Mouse (Mus musculus) kidney, adult 8-10 months (tissue): Measurements from ENCODE around the gene Gstp1.
A peak's percentile ranks its signal among the peaks of the same experiment; 100 is the strongest.
"Not testable (repeated sequence)": the region's sequence is repeated elsewhere in the genome, so short reads cannot be mapped to it uniquely, and the experiment has no call there.

Experiments
- DNase-seq, 2 experiments: peaks; one replicate each; pipeline ENCODE4 v3.0.0; 2022

The Gstp1 gene

DNA sequence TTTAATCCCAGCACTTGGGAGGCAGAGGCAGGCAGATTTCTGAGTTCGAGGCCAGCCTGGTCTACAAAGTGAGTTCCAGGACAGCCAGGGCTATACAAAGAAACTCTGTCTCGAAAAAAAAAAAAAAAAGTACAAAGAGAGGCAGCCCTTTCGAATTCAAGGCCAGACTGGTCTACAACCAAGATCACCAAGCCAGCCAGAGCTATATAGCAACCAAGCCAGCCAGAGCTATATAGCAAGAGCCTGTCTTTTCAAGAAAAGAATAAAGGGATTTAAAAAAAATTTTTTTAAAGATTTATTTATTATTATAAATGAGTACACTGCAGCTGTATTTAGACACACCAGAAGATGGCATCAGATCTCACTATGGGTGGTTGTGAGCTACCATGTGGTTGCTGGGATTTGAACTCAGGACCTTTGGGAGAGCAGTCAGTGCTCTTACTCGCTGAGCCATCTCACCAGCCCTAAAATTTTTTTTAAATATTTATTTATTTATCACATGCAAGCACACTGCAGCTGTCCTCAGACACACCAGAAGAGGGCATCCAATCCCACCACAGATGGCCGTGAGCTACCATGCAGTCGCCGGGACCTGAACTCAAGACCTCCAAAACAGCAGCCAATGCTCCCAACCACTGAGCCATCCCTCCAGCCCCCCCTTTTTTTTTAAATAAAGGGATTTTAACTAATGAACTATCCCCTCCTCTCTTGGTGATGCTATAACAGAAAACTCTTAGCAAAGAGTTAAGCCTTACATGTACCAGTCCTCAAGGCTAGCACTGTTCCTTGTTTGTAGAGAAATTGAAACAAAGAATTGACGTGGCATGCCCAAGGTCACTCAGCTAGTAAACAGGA, 22.5 kb upstream of the Gstp1 start:
- DNase-seq = not testable (repeated sequence)

GRCm38 (mm10) chr19:4059069-4059740, 21.4 kb upstream of the Gstp1 start, which contains the start of gene Gstp3:
Gene Gstp3, minus strand, starts transcription at chr19:4059569.
- DNase-seq = no peak

DNA sequence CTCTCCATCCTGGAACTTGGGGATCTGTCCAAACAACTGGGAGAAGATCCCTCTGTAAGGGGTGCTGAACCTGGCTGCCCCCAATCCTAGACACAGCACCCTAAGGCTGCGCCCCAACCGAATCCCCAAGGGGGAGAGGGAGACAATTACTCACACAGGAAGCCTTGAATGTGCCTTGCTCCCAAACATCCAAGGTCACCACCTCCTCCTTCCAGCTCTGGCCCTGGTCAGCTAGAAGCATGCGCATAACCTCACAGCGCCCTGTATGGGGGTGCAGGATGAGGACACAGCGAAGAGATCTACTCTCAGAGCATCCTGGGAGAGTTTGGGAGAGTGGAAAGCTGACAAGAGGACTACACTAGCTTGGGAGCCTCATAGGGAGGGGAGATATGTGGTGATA, 20.8 kb upstream of the Gstp1 start:
- DNase-seq = no peak

- DNase-seq = no peak
Measured at GRCm38 (mm10) chr19:4057962-4058361, 20.2 kb upstream of the Gstp1 start.

DNA sequence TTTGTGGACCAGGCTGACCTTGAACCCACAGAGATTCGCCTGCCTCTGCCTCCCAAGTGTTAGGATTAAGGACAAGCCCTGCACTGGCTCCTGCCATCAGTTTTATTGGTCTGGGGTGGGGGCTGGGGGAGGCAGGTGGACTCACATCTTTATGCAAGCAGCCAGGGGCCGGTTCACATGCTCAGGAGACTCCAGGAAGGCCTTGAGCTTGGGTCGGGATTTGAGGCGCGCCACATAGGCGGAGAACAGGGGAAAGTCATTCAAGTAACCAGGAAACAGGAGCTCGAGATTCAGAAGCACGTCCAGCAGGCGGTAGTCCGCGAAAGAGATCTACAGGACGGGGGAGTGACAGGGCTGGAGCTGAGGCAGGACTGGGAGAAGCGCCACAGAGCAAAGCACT, 19.6 kb upstream of the Gstp1 start:
- DNase-seq = no peak

DNA sequence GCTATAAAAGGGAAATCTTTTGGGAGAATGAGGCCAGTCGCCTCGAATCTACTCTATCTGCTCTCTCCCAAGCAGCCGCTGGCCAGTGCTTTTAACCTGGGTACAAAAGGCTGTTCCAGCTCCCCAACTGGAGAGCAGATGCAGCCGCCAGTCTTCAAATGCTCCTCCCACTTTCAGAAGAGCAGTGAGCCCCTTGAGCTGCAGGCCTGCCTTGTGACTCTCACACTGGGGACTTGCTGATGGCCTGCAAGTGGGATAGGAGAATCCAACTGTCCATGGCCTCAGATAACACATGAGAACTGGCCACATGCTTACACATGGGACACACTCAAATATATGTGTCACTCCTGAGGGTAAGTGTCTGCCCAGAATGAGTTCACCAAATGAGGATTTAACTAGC, 18.9 kb upstream of the Gstp1 start:
- no peak for DNase-seq

DNA sequence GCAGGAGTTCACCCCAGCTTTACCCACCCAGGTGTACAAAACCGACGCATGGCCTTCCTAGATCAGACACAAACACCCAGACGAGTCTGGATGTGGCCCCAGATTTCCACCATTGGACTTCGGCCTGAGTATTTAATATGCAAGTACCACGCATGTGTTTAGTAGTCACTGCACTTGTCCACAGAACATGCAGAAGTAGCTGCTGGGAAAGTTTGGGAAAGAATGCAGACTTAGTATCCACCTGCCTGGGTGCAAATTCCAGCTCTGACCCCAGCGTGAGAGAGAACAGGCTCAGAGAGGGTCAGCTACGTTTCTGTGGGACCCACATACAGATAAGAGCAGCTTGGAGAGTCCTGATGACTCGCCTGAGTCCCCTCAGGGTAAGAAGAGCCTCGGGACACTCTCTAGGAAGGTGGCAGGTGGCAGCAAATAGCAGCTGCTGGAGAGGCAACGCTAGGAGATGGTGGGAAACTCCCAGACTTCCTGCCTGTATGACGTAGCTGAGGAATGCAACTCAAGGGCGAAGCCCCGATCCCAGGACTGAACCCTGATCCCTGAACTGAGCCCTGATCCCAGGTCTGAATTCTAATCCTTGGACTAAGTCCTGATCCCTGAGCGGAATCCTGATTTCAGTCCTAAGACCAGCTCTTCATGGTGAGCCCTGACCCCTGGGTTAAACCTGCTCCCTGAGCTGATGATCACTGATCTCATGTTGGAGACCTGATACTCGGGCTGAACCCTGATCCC, 18.3 kb upstream of the Gstp1 start:
- peak; percentile 61 to 63 for DNase-seq

GRCm38 (mm10) chr19:4055216-4055946, 17.6 kb upstream of the Gstp1 start:
- DNase-seq = peak; percentile 75 to 84

DNA sequence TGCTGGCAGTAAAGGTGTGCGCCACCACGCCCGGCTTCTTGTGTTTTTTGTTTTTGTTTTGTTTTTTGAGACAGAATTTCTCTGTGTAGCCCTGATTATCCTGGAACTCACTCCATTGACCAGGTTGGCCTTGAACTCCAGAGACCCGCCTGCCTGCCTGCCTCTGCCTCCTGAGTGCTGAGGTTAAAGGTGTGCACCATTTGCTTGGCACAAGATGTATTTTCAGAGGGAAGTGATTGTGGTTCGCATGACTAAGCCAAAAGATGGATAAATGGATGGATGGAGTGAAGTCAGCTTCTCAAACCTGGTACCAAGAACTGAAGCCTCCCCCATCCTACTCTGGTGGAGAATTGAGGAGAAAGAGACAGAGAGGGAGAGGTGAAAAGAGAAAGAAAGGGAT, 16.8 kb upstream of the Gstp1 start:
- no peak for DNase-seq

GRCm38 (mm10) chr19:4052516-4053030, 14.8 kb upstream of the Gstp1 start:
- DNase-seq = no peak

DNA sequence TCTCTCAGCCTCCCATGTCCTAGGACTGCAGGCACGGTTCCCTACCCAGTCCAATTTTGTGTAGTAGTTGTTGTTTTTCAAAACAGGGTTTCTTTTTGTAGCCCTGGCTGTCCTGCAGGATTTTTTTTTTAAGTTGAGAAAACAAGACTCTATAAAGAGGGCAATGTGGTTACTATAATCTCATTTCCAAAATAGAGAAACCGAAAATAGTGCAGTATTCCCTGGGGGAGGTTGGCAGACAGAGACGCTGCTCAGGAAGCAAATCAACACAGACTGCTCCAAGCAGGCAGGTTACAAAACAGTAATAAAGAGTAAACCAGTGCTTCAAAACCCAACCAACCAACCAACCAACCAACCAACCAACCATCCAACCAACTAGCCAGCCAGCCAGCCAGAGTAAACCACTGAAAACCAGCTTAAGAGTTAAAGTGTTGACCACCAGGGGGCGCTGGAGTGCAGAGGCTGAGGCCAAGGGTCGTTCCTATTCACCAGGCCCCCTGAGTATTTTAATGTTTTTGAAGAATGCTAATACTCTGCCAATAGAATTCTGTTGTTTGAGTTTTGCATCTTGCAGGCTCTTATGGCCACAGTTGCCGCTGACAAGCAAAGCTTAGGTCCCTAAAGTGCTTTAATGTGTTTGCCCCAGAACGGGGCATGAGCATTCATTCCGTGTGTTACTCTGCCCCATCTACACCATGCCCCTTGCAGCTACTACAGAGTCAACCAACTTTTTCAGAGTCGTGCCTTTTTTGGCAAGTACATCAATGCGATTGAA, 14.1 kb upstream of the Gstp1 start:
- peak in 1 of 2 experiments; percentile 79 for DNase-seq

- DNase-seq = no peak
Measured at GRCm38 (mm10) chr19:4051016-4051415, 13.2 kb upstream of the Gstp1 start.

DNA sequence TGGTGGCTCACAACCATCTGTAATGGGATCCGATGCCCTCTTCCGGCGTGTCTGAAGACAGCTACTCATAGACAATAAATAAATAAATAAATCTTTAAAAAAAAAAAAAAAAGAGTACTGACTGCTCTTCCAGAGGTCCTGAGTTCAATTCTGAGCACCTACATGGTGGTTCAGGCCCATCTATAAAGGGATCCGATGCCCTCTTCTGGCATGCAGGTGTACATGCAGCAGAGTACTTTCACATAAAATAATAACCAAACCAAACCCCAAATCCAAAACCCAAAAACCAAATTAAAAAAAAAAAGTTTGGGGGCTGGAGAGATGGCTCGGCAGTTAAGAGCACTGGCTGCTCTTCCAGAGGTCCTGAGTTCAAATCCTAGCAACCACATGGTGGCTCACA, 11.3 kb upstream of the Gstp1 start:
- not testable (repeated sequence) for DNase-seq

GRCm38 (mm10) chr19:4047859-4048258, 10.1 kb upstream of the Gstp1 start:
- peak; percentile 73 to 89 for DNase-seq

- DNase-seq = no peak
Measured at GRCm38 (mm10) chr19:4046866-4047254, 9.1 kb upstream of the Gstp1 start.

- DNase-seq = peak; percentile 87 to 88
Measured at GRCm38 (mm10) chr19:4045966-4046865, 8.4 kb upstream of the Gstp1 start, which contains the start of gene Gstp2. Gene Gstp2, minus strand, starts transcription at chr19:4046023.

- not testable (repeated sequence) for DNase-seq
Measured at GRCm38 (mm10) chr19:4044109-4044508, 6.3 kb upstream of the Gstp1 start.

DNA sequence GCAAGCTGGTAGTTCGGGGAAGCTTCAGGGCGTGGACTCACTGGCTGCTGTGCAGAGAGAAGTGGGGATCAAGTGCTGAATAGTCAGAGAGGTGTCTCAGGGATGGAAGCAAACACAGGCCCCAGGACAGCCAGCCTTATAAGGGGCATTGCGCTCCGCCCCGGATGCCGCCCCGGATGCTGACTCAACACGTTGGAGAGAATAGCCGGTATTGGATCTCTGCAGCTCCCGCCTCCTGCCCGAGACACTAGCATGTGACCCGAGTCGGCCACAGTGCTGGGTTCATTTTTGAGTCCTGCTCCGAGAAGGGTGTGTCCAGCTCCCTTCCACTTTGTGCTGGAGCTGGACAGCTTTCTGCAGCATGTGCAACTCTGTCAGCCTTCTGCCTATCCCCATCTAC, 4.3 kb upstream of the Gstp1 start:
- no peak for DNase-seq

GRCm38 (mm10) chr19:4041500-4041899, 3.7 kb upstream of the Gstp1 start:
- not testable (repeated sequence) for DNase-seq

- DNase-seq = not testable (repeated sequence)
Measured at GRCm38 (mm10) chr19:4040941-4041340, 3.2 kb upstream of the Gstp1 start.
